Mouse (Mus musculus): ENCODE measurements around the gene Negr1. TPM values are rescaled to one million over a fixed set of nuclear protein-coding genes. Genes with fewer than 3 reads are reported as not detected.

Gene Negr1
- polyA plus RNA-seq, 1 experiment from 2014 or later: 79.2 TPM

- H3K27me3 ChIP-seq (ENCODE audit: control insufficient read depth, insufficient read depth, low read depth, low read length): no peaks in the 10 kb centered on the region
- no peaks in the 10 kb centered on the region for H3K36me3 ChIP-seq (ENCODE audit: control insufficient read depth, insufficient read depth, low read length)
- peak overlapping the region; percentile 69 for H3K27ac ChIP-seq (ENCODE audit: low read length)
- peak overlapping the region; percentile 38; the same call in 1 of the 2 replicates for H3K9ac ChIP-seq (ENCODE audit: low read depth, low read length)
- H3K4me1 ChIP-seq (ENCODE audit: control insufficient read depth, insufficient read depth, low read length): peaks cover 31% of the 10 kb centered on the region
- no peak overlapping the region for H3K4me2 ChIP-seq (ENCODE audit: low read length)
- ATAC-seq: peak; percentile 68
- WGBS: 9% methylated on average over 2 of the region's 2 CpGs
- H3K9me3 ChIP-seq (replicated peaks; ENCODE audit: control insufficient read depth, low read length, poor library complexity, severe bottlenecking): no peaks in the 10 kb centered on the region
- no peak overlapping the region for H3K4me3 ChIP-seq (ENCODE audit: low read depth, low read length)
Observed at GRCm38 (mm10) chr3:157217794-157218193, 656.2 kb downstream of the Negr1 start.

GRCm38 (mm10) chr3:157224920-157225319 is 663.3 kb downstream of the Negr1 start:
- Histone ChIP-seq H3K9me3 (replicated peaks; ENCODE audit: control insufficient read depth, low read length, poor library complexity, severe bottlenecking) (no peaks in the 10 kb centered on the region), H3K4me3 (ENCODE audit: low read depth, low read length) (no peak overlapping the region), H3K4me1 (ENCODE audit: control insufficient read depth, insufficient read depth, low read length) (no peaks in the 10 kb centered on the region; the same call in 1 of the 2 replicates), H3K9ac (ENCODE audit: low read depth, low read length) (no peak overlapping the region), H3K36me3 (ENCODE audit: control insufficient read depth, insufficient read depth, low read length) (no peaks in the 10 kb centered on the region), H3K27me3 (ENCODE audit: control insufficient read depth, insufficient read depth, low read depth, low read length) (no peaks in the 10 kb centered on the region), H3K27ac (ENCODE audit: low read length) (no peak overlapping the region), H3K4me2 (ENCODE audit: low read length) (no peak overlapping the region)
- 40% methylated on average over 4 of the region's 4 CpGs for WGBS
- ATAC-seq: no peak

GRCm38 (mm10) chr3:157232723-157233122 is 671.1 kb downstream of the Negr1 start:
- H3K4me2 ChIP-seq (ENCODE audit: low read length): no peak overlapping the region
- no peak overlapping the region for H3K27ac ChIP-seq (ENCODE audit: low read length)
- no peak; the same call in 1 of the 2 replicates for ATAC-seq
- no peaks in the 10 kb centered on the region for H3K36me3 ChIP-seq (ENCODE audit: control insufficient read depth, insufficient read depth, low read length)
- H3K4me3 ChIP-seq (ENCODE audit: low read depth, low read length): no peak overlapping the region
- no peak overlapping the region for H3K9ac ChIP-seq (ENCODE audit: low read depth, low read length)
- H3K9me3 ChIP-seq (replicated peaks; ENCODE audit: control insufficient read depth, low read length, poor library complexity, severe bottlenecking): no peaks in the 10 kb centered on the region
- no peaks in the 10 kb centered on the region for H3K27me3 ChIP-seq (ENCODE audit: control insufficient read depth, insufficient read depth, low read depth, low read length)
- no peaks in the 10 kb centered on the region for H3K4me1 ChIP-seq (ENCODE audit: control insufficient read depth, insufficient read depth, low read length)
- 21% methylated on average over 5 of the region's 5 CpGs for WGBS

GRCm38 (mm10) chr3:157240240-157240639 is 678.6 kb downstream of the Negr1 start:
- Histone ChIP-seq H3K27ac (ENCODE audit: low read length) (no peak overlapping the region), H3K9ac (ENCODE audit: low read depth, low read length) (no peak overlapping the region), H3K36me3 (ENCODE audit: control insufficient read depth, insufficient read depth, low read length) (no peaks in the 10 kb centered on the region), H3K9me3 (replicated peaks; ENCODE audit: control insufficient read depth, low read length, poor library complexity, severe bottlenecking) (no peaks in the 10 kb centered on the region), H3K4me1 (ENCODE audit: control insufficient read depth, insufficient read depth, low read length) (no peaks in the 10 kb centered on the region; the same call in 1 of the 2 replicates), H3K27me3 (ENCODE audit: control insufficient read depth, insufficient read depth, low read depth, low read length) (no peaks in the 10 kb centered on the region), H3K4me3 (ENCODE audit: low read depth, low read length) (no peak overlapping the region), H3K4me2 (ENCODE audit: low read length) (no peak overlapping the region)
- ATAC-seq: no peak
- WGBS: 93% methylated on average over 1 of the region's 1 CpGs

GRCm38 (mm10) chr3:157255446-157255845 is 693.9 kb downstream of the Negr1 start:
- WGBS: 21% methylated on average over 1 of the region's 1 CpGs
- no peaks in the 10 kb centered on the region; the same call in 1 of the 2 replicates for H3K9me3 ChIP-seq (replicated peaks; ENCODE audit: control insufficient read depth, low read length, poor library complexity, severe bottlenecking)
- H3K4me2 ChIP-seq (ENCODE audit: low read length): no peak overlapping the region
- H3K36me3 ChIP-seq (ENCODE audit: control insufficient read depth, insufficient read depth, low read length): no peaks in the 10 kb centered on the region
- H3K4me3 ChIP-seq (ENCODE audit: low read depth, low read length): no peak overlapping the region
- no peaks in the 10 kb centered on the region for H3K27me3 ChIP-seq (ENCODE audit: control insufficient read depth, insufficient read depth, low read depth, low read length)
- peak overlapping the region; percentile 69 for H3K27ac ChIP-seq (ENCODE audit: low read length)
- peaks cover 9% of the 10 kb centered on the region for H3K4me1 ChIP-seq (ENCODE audit: control insufficient read depth, insufficient read depth, low read length)
- H3K9ac ChIP-seq (ENCODE audit: low read depth, low read length): no peak overlapping the region
- peak; percentile 59 for ATAC-seq

- H3K36me3 ChIP-seq (ENCODE audit: control insufficient read depth, insufficient read depth, low read length): no peaks in the 10 kb centered on the region
- peak overlapping the region; percentile 69 for H3K27ac ChIP-seq (ENCODE audit: low read length)
- no peaks in the 10 kb centered on the region; the same call in 1 of the 2 replicates for H3K9me3 ChIP-seq (replicated peaks; ENCODE audit: control insufficient read depth, low read length, poor library complexity, severe bottlenecking)
- WGBS: 44% methylated on average over 3 of the region's 3 CpGs
- ATAC-seq: peak; percentile 92
- H3K9ac ChIP-seq (ENCODE audit: low read depth, low read length): no peak overlapping the region
- no peaks in the 10 kb centered on the region for H3K27me3 ChIP-seq (ENCODE audit: control insufficient read depth, insufficient read depth, low read depth, low read length)
- peaks cover 9% of the 10 kb centered on the region for H3K4me1 ChIP-seq (ENCODE audit: control insufficient read depth, insufficient read depth, low read length)
- H3K4me3 ChIP-seq (ENCODE audit: low read depth, low read length): no peak overlapping the region
- no peak overlapping the region for H3K4me2 ChIP-seq (ENCODE audit: low read length)
Observed at GRCm38 (mm10) chr3:157255863-157256262, 694.3 kb downstream of the Negr1 start.

GRCm38 (mm10) chr3:157268742-157269141 is 707.1 kb downstream of the Negr1 start:
- Histone ChIP-seq H3K27ac (ENCODE audit: low read length) (no peak overlapping the region), H3K9ac (ENCODE audit: low read depth, low read length) (no peak overlapping the region), H3K27me3 (ENCODE audit: control insufficient read depth, insufficient read depth, low read depth, low read length) (no peaks in the 10 kb centered on the region), H3K4me1 (ENCODE audit: control insufficient read depth, insufficient read depth, low read length) (no peaks in the 10 kb centered on the region), H3K9me3 (replicated peaks; ENCODE audit: control insufficient read depth, low read length, poor library complexity, severe bottlenecking) (no peaks in the 10 kb centered on the region), H3K4me2 (ENCODE audit: low read length) (no peak overlapping the region), H3K4me3 (ENCODE audit: low read depth, low read length) (no peak overlapping the region), H3K36me3 (ENCODE audit: control insufficient read depth, insufficient read depth, low read length) (no peaks in the 10 kb centered on the region)
- 62% methylated on average over 4 of the region's 4 CpGs for WGBS
- ATAC-seq: no peak

- no peak overlapping the region for H3K4me2 ChIP-seq (ENCODE audit: low read length)
- H3K9me3 ChIP-seq (replicated peaks; ENCODE audit: control insufficient read depth, low read length, poor library complexity, severe bottlenecking): no peaks in the 10 kb centered on the region
- H3K4me3 ChIP-seq (ENCODE audit: low read depth, low read length): no peak overlapping the region
- H3K9ac ChIP-seq (ENCODE audit: low read depth, low read length): no peak overlapping the region
- no peaks in the 10 kb centered on the region for H3K36me3 ChIP-seq (ENCODE audit: control insufficient read depth, insufficient read depth, low read length)
- H3K27me3 ChIP-seq (ENCODE audit: control insufficient read depth, insufficient read depth, low read depth, low read length): no peaks in the 10 kb centered on the region
- no peaks in the 10 kb centered on the region for H3K4me1 ChIP-seq (ENCODE audit: control insufficient read depth, insufficient read depth, low read length)
- H3K27ac ChIP-seq (ENCODE audit: low read length): no peak overlapping the region
- ATAC-seq: no peak
Observed at GRCm38 (mm10) chr3:157272379-157272778, 710.8 kb downstream of the Negr1 start.

- H3K27ac ChIP-seq (ENCODE audit: low read length): no peak overlapping the region
- no peak overlapping the region for H3K4me2 ChIP-seq (ENCODE audit: low read length)
- no peaks in the 10 kb centered on the region for H3K9me3 ChIP-seq (replicated peaks; ENCODE audit: control insufficient read depth, low read length, poor library complexity, severe bottlenecking)
- no peak for ATAC-seq
- WGBS: 91% methylated on average over 1 of the region's 1 CpGs
- no peaks in the 10 kb centered on the region for H3K27me3 ChIP-seq (ENCODE audit: control insufficient read depth, insufficient read depth, low read depth, low read length)
- H3K4me1 ChIP-seq (ENCODE audit: control insufficient read depth, insufficient read depth, low read length): no peaks in the 10 kb centered on the region
- H3K36me3 ChIP-seq (ENCODE audit: control insufficient read depth, insufficient read depth, low read length): no peaks in the 10 kb centered on the region
- no peak overlapping the region for H3K4me3 ChIP-seq (ENCODE audit: low read depth, low read length)
- H3K9ac ChIP-seq (ENCODE audit: low read depth, low read length): no peak overlapping the region
Observed at GRCm38 (mm10) chr3:157274143-157274542, 712.5 kb downstream of the Negr1 start.
